Mouse (Mus musculus) left cerebral cortex, adult 8-10 months (tissue): ENCODE data around the gene Gtf3c3. TPM values are rescaled to one million over a fixed set of nuclear protein-coding genes. Genes with fewer than 3 reads are reported as not detected.

ENCODE experiments used
- total RNA-seq, 4 experiments: library from RNA; stranded (reverse); gene quantifications; 2 replicates each; pipeline ENCODE4 v1.2.4; 2022

Gene Gtf3c3
- total RNA-seq, 4 experiments from 2014 or later: 26.7 to 31.5 (median 28.4) TPM

Other genes with a start within 250 kb of the Gtf3c3 start
- gene Hecw2, start 243.8 kb downstream of the Gtf3c3 start, total RNA-seq: 10 to 100 TPM; 64.9 to 83.1 (median 70.7) TPM
- under 1 TPM; 0.37 to 0.51 (median 0.46) TPM for gene Ccdc150, start 188.3 kb downstream of the Gtf3c3 start, total RNA-seq
- gene Pgap1, start 118.7 kb upstream of the Gtf3c3 start, total RNA-seq: 10 to 100 TPM; 26.5 to 34.1 (median 28.6) TPM